Mouse (Mus musculus) heart, embryonic 11.5 days (tissue): ENCODE results near the gene Nppa. TPM values are rescaled to one million over a fixed set of nuclear protein-coding genes. Genes with fewer than 3 reads are reported as not detected.

Source experiments
- ATAC-seq: fragments of 200-750 bp; cut with Nextera tagmentation; replicated peaks from 2 replicates; pipeline ENCODE4 v1.8.0; 2017; ENCODE audit warnings: moderate library complexity; ENCODE audit not compliant: insufficient number of reproducible peaks, low FRiP score, low TSS enrichment
- H3K27ac ChIP-seq: fragments of 300-500 bp; sonication (generic); 2 replicates; pipeline ENCODE4 v1.5.1; 2014; ENCODE audit warnings: mild to moderate bottlenecking, low read depth, low read length
- H3K27me3 ChIP-seq: fragments of 300-500 bp; sonication (generic); 2 replicates; pipeline ENCODE4 v1.6.1; 2014; ENCODE audit warnings: mild to moderate bottlenecking, low read length, mixed read lengths; ENCODE audit not compliant: control insufficient read depth, insufficient read depth
- H3K36me3 ChIP-seq: fragments of 300-500 bp; sonication (generic); 2 replicates; pipeline ENCODE4 v1.6.1; 2014; ENCODE audit warnings: mild to moderate bottlenecking, low read length, moderate library complexity, mixed read lengths; ENCODE audit not compliant: control insufficient read depth, insufficient read depth
- H3K4me1 ChIP-seq: fragments of 300-500 bp; sonication (generic); 2 replicates; pipeline ENCODE4 v1.6.1; 2014; ENCODE audit warnings: low read length; ENCODE audit not compliant: control insufficient read depth, insufficient read depth
- H3K4me2 ChIP-seq: fragments of 300-500 bp; sonication (generic); 2 replicates; pipeline ENCODE4 v1.6.1; 2014; ENCODE audit warnings: mild to moderate bottlenecking, moderate library complexity
- H3K4me3 ChIP-seq: fragments of 300-500 bp; sonication (generic); 2 replicates; pipeline ENCODE4 v1.5.1; 2014; ENCODE audit warnings: low read depth, low read length
- H3K9ac ChIP-seq: fragments of 300-500 bp; sonication (generic); 2 replicates; pipeline ENCODE4 v1.6.1; 2014; ENCODE audit warnings: mild to moderate bottlenecking, low read depth, low read length, moderate library complexity
- H3K9me3 ChIP-seq: fragments of 300-500 bp; sonication (generic); replicated peaks from 2 replicates; pipeline ENCODE4 v1.6.1; 2016; ENCODE audit warnings: low read length; ENCODE audit not compliant: control insufficient read depth
- WGBS: fragments of 180-500 bp; shearing (Covaris S2); extraction: QIAGEN DNeasy Blood & Tissue Kit; methylation state at CpG from one replicate; pipeline ENCODE4 v1.1.7; 2014; ENCODE audit not compliant: insufficient replicate concordance; 5-methylcytosine and 5-hydroxymethylcytosine counted together
- polyA plus RNA-seq: library from polyadenylated mRNA; unstranded; fragments of >200 nt; fragmentation: Nextera tagmentation; extraction: Ambion mirVana; gene quantifications from 2 replicates; pipeline ENCODE4 v1.2.1, GENCODE M21; 2014

Nppa gene
- 5,496 and 5,973 TPM in 2 replicates for polyA plus RNA-seq

- H3K9me3 ChIP-seq = no peaks in the 10 kb centered on the region
- H3K4me2 ChIP-seq = peak within 1 kb of the TSS; percentile 19
- H3K4me3 ChIP-seq = peak within 1 kb of the TSS; percentile 34
- 19% methylated on average over 12 of the region's 12 CpGs for WGBS
- H3K27ac ChIP-seq = peak within 1 kb of the TSS; percentile 82
- H3K4me1 ChIP-seq = peaks cover 6% of the 10 kb centered on the region; the same call in 1 of the 2 replicates
- 0 out of 2 replicates have a peak, but pooled peaks cover 9% of the 10 kb centered on the region for H3K27me3 ChIP-seq
- H3K9ac ChIP-seq = peak within 1 kb of the TSS; percentile 47
- H3K36me3 ChIP-seq = peaks cover 4% of the 10 kb centered on the region; the same call in 1 of the 2 replicates
- ATAC-seq = peak; percentile 46
Observed at GRCm38 (mm10) chr4:148000202-148000772, at the start of gene Nppa. TSS of gene Nppa (plus strand) at chr4:148000722.

GRCm38 (mm10) chr4:147953590-147953989, 46.9 kb upstream of the Nppa start:
- no peaks in the 10 kb centered on the region for H3K4me1 ChIP-seq
- H3K9me3 ChIP-seq = no peaks in the 10 kb centered on the region
- H3K27ac ChIP-seq = no peak overlapping the region
- no peak overlapping the region for H3K4me3 ChIP-seq
- WGBS = 2% methylated on average over 4 of the region's 4 CpGs
- ATAC-seq = no peak
- H3K36me3 ChIP-seq = no peaks in the 10 kb centered on the region
- H3K27me3 ChIP-seq = no peaks in the 10 kb centered on the region
- H3K9ac ChIP-seq = no peak overlapping the region
- no peak overlapping the region for H3K4me2 ChIP-seq

GRCm38 (mm10) chr4:147957141-147957540, 43.4 kb upstream of the Nppa start:
- Histone ChIP-seq H3K4me1 (peaks cover 2% of the 10 kb centered on the region), H3K4me3 (no peak overlapping the region), H3K4me2 (no peak overlapping the region), H3K9me3 (no peaks in the 10 kb centered on the region), H3K36me3 (no peaks in the 10 kb centered on the region), H3K27ac (no peak overlapping the region), H3K9ac (no peak overlapping the region), H3K27me3 (0 out of 2 replicates have a peak, but pooled peaks cover 3% of the 10 kb centered on the region)
- 39% methylated on average over 11 of the region's 11 CpGs for WGBS
- no peak for ATAC-seq

GRCm38 (mm10) chr4:147959881-147960831, 40.4 kb upstream of the Nppa start:
- peak; percentile 53 for ATAC-seq
- Histone ChIP-seq H3K9me3 (no peaks in the 10 kb centered on the region), H3K4me3 (no peak overlapping the region), H3K4me2 (no peak overlapping the region), H3K36me3 (no peaks in the 10 kb centered on the region), H3K9ac (no peak overlapping the region), H3K27ac (no peak overlapping the region), H3K27me3 (0 out of 2 replicates have a peak, but pooled peaks cover 6% of the 10 kb centered on the region), H3K4me1 (peaks cover 7% of the 10 kb centered on the region)
- 26% methylated on average over 6 of the region's 6 CpGs for WGBS

GRCm38 (mm10) chr4:147962781-147963180, 37.7 kb upstream of the Nppa start:
- ATAC-seq = no peak
- Histone ChIP-seq H3K36me3 (no peaks in the 10 kb centered on the region), H3K27ac (peak overlapping the region; percentile 84), H3K9ac (no peak overlapping the region; the same call in 1 of the 2 replicates), H3K27me3 (0 out of 2 replicates have a peak, but pooled peaks cover 14% of the 10 kb centered on the region), H3K9me3 (no peaks in the 10 kb centered on the region), H3K4me2 (no peak overlapping the region; the same call in none of the 2 replicates), H3K4me3 (no peak overlapping the region), H3K4me1 (peaks cover 10% of the 10 kb centered on the region)
- WGBS = 52% methylated on average over 6 of the region's 6 CpGs

- Histone ChIP-seq H3K27ac (peak overlapping the region; percentile 84), H3K27me3 (0 out of 2 replicates have a peak, but pooled peaks cover 14% of the 10 kb centered on the region), H3K36me3 (no peaks in the 10 kb centered on the region), H3K9ac (no peak overlapping the region), H3K9me3 (no peaks in the 10 kb centered on the region), H3K4me1 (peaks cover 10% of the 10 kb centered on the region), H3K4me2 (peak overlapping the region; percentile 33; the same call in 1 of the 2 replicates), H3K4me3 (no peak overlapping the region)
- ATAC-seq = peak; percentile 32
- WGBS = 64% methylated on average over 15 of the region's 15 CpGs
Observed at GRCm38 (mm10) chr4:147963623-147964022, 36.9 kb upstream of the Nppa start.

GRCm38 (mm10) chr4:147965712-147966111, 34.8 kb upstream of the Nppa start:
- Histone ChIP-seq H3K27me3 (peaks cover 14% of the 10 kb centered on the region; the same call in 1 of the 2 replicates), H3K4me3 (no peak overlapping the region), H3K27ac (peak overlapping the region; percentile 77), H3K4me2 (peak overlapping the region; percentile 31), H3K36me3 (no peaks in the 10 kb centered on the region), H3K9ac (0 out of 2 replicates have a peak overlapping the region, but pooled peaks have one; percentile 29), H3K9me3 (no peaks in the 10 kb centered on the region), H3K4me1 (peaks cover 14% of the 10 kb centered on the region)
- ATAC-seq = peak; percentile 66; the same call in 1 of the 2 replicates
- WGBS = 39% methylated on average over 7 of the region's 7 CpGs

- 45% methylated on average over 2 of the region's 2 CpGs for WGBS
- H3K9ac ChIP-seq = no peak overlapping the region; the same call in 1 of the 2 replicates
- H3K9me3 ChIP-seq = no peaks in the 10 kb centered on the region
- H3K27me3 ChIP-seq = peaks cover 16% of the 10 kb centered on the region
- H3K4me2 ChIP-seq = peak overlapping the region; percentile 42
- no peaks in the 10 kb centered on the region for H3K36me3 ChIP-seq
- no peak for ATAC-seq
- no peak overlapping the region for H3K4me3 ChIP-seq
- H3K4me1 ChIP-seq = peaks cover 6% of the 10 kb centered on the region; the same call in 1 of the 2 replicates
- H3K27ac ChIP-seq = peak overlapping the region; percentile 73
Observed at GRCm38 (mm10) chr4:147968816-147969215, 31.7 kb upstream of the Nppa start.
